16 mouse cellular contexts compared by ENCODE assay signal in genomic region chr4:82089657-82090056, GRCm38 (mm10).
A peak's percentile ranks its signal among the peaks of the same experiment; 100 is the strongest.
DNase-seq lines count a peak whose midpoint lies in the region.
"Had no signal": no experiment of that assay in that cellular context is flagged by ENCODE, and none has a peak within 500 bp of the region (broad histone marks: within the 10 kb centered on the region; RNA-seq: fewer than 3 reads in every experiment).

No protein-coding gene starts in this region.

- DNase-seq in adrenal gland, postnatal 10 days = peak; percentile 23
- no peak for DNase-seq in adrenal gland, postnatal 14 days
- peak; percentile 74 for DNase-seq in adipocyte (ENCODE audit: low spot score)
- DNase-seq in fat pad, adult 2 months (ENCODE audit: extremely low read depth, low read depth, low spot score) = peak; percentile 99
- no peak for DNase-seq in heart, postnatal 36 days
- DNase-seq in spleen, postnatal 10 days (ENCODE audit: low spot score in 2 of 2) = no peak
- DNase-seq: adrenal gland, adult 2 months; adrenal gland, postnatal 25 days; B cell, adult 2 months; cerebellum, adult 11-12 months; cerebellum, adult 2 months; cerebellum, adult 9-10 months; cerebellum, postnatal 14 days; cerebellum, postnatal 36 days; embryo, embryonic 11 days; forebrain, postnatal 0 days had no signal

- intact Hi-C loops in heart, postnatal 36 days (cut with DNase I) = no loop called here

Comparison
In these comparisons a context has a peak if more than half of its experiments do, and no peak if none do; other contexts are left out.
1. DNase-seq: peak in adrenal gland, postnatal 10 days (single experiment), adipocyte (single experiment) and fat pad, adult 2 months (single experiment); none in adrenal gland, postnatal 14 days (single experiment), heart, postnatal 36 days (0 of 2) and spleen, postnatal 10 days (0 of 2).